Mouse (Mus musculus) lung, adult 2 months (tissue): ENCODE measurements around the gene St6galnac1. TPM values are rescaled to one million over a fixed set of nuclear protein-coding genes. Genes with fewer than 3 reads are reported as not detected.

Experiments
- DNase-seq: peaks from one replicate; pipeline ENCODE4 v3.0.0; 2022
- H3K4me1 ChIP-seq: fragments of 200-500 bp; 2 replicates; pipeline ENCODE4 v1.6.1; 2011; ENCODE audit warnings: low read length; ENCODE audit not compliant: control insufficient read depth, insufficient read depth
- H3K4me3 ChIP-seq: fragments of 200-500 bp; replicated peaks from 2 replicates; pipeline ENCODE3; 2011; ENCODE audit warnings: low read depth, mild to moderate bottlenecking, control low read depth, low read length; ENCODE audit errors: extremely low read depth
- CTCF ChIP-seq: fragments of 200-500 bp; IDR thresholded peaks from 2 replicates; pipeline ENCODE4 v1.5.1; 2011; ENCODE audit warnings: mild to moderate bottlenecking, low read length, control low read depth; ENCODE audit not compliant: insufficient read depth
- POLR2A ChIP-seq: fragments of 200-500 bp; IDR thresholded peaks from 2 replicates; pipeline ENCODE4 v1.6.1; 2011; ENCODE audit warnings: low read depth, mild to moderate bottlenecking, control low read depth, low read length, borderline replicate concordance; ENCODE audit errors: extremely low read depth
- WGBS: fragments of 180-500 bp; shearing (Covaris S2); methylation state at CpG from one replicate; pipeline ENCODE4 v1.1.7; 2018; 5-methylcytosine and 5-hydroxymethylcytosine counted together
- polyA plus RNA-seq: library from polyadenylated mRNA; depleted of rRNA; stranded (reverse); fragments of >200 nt; gene quantifications from 2 replicates; pipeline ENCODE4 v1.2.3, GENCODE M21; 2012

The St6galnac1 gene
- polyA plus RNA-seq, 1 experiment: 0.28 TPM

DNA sequence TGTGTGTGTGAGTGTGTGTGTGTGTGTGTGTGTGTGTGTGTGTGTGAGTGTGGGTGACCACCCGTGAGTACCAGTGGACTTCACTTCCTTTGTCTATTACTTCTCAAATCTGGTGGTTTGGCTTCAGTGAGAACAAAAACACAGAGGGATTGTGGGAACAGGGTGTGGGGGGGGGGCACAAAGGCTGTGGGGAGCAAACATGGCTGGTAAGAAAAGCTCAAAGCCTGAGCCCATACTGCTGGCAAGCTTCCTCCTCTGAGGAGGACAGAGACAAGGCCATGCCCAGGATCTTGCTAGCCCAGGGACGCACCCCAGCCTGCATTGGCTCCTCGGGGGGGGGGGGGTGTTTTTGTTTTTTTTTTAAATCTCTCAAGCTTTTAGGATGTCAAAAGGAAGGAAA is 32.2 kb upstream of the St6galnac1 start:
- no peak for TF ChIP-seq CTCF
- TF ChIP-seq POLR2A: no peak
- Histone ChIP-seq H3K4me1 (peaks cover 3% of the 10 kb centered on the region), H3K4me3 (no peak overlapping the region)
- no peak for DNase-seq
- WGBS: 37% methylated on average over 3 of the region's 3 CpGs

DNA sequence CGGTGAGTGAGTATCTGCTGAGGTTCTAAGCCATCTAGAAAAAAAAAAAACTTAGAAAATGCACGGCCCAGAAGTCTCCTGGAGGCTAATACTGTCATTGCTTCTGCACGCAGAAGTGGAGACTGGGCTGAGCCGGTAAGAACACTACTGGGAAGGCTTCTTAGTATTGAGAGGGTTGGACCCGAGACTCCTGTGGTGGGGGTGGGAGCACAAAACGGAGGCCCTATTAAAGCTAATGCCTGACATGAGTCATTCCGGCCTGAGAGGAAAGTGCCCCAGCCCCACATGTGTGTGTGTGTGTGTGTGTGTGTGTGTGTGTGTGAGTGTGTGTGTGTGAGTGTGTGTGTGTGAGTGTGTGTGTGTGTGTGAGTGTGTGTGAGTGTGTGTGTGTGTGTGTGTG is 31.8 kb upstream of the St6galnac1 start:
- TF ChIP-seq POLR2A (no peak), CTCF (no peak)
- WGBS: 44% methylated on average over 7 of the region's 7 CpGs
- no peak for DNase-seq
- Histone ChIP-seq H3K4me3 (no peak overlapping the region), H3K4me1 (peaks cover 2% of the 10 kb centered on the region)

DNA sequence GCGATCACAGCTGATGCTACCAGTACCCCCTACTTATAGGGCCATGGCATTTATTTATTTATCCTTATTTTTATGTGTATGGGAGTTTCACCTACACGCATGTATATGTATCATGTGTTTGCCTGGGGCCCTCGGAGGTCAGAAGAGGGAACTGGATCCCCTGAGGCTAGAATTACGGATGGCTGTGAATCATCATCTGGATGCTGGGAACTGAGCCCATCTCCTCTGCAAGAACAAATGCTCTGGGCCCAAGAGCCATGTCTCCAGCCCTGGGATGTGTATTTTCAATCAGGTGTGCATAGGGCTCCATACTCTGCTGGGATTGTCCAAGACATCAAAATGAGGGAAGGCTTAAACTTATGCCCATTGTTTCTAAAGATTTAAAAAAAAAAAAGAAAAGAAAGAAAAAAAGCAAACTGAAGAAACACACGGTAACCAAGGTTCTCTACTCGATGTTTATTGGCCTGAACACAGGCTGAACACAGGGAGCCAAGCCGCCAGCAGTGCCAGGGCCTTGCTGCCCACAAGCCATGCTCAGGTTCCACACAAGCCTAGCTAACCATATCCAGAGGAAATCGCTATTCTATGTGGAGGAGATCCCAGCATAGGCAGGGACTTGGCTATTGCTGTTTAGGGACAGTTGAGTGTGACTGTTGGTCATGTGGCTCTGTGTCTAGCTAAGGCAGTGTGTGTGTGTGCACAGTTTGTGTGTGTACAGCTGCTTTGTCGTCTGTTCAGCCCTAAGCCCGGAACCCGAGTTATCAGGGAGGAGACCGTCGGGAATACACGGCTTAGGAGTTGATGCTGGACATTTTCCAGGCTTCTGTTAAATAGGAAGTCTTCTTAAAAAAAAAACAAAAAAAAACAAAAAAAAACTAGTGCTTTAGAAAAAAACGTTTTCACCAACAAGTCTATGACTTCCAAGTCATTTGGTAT is 31.1 kb upstream of the St6galnac1 start:
- H3K4me3 ChIP-seq: no peak overlapping the region
- H3K4me1 ChIP-seq: peaks cover 2% of the 10 kb centered on the region
- DNase-seq: no peak
- WGBS: 57% methylated on average over 15 of the region's 15 CpGs
- TF ChIP-seq POLR2A (no peak), CTCF (no peak)

DNA sequence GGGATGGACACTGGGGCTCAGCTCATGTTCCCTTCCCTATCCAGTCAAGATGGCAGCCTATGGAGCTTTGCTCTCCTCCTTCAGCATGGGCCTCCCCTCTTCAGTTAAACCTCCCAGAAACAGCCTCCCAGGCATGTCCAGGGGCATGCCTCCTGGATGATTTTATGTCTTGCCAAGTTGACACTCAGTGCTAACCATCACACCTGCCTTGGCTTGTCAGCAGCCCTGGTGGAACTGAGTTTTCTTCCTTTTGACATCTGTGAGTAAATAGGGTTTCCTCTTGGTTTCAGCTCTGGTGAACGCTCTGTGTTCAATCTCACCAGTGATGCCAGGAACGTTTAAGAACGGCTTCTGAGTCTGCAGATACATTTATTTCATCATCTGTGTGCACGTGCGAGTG is 27.4 kb upstream of the St6galnac1 start:
- Histone ChIP-seq H3K4me1 (no peaks in the 10 kb centered on the region), H3K4me3 (no peak overlapping the region)
- 78% methylated on average over 5 of the region's 5 CpGs for WGBS
- no peak for TF ChIP-seq CTCF
- TF ChIP-seq POLR2A: no peak
- DNase-seq: no peak

DNA sequence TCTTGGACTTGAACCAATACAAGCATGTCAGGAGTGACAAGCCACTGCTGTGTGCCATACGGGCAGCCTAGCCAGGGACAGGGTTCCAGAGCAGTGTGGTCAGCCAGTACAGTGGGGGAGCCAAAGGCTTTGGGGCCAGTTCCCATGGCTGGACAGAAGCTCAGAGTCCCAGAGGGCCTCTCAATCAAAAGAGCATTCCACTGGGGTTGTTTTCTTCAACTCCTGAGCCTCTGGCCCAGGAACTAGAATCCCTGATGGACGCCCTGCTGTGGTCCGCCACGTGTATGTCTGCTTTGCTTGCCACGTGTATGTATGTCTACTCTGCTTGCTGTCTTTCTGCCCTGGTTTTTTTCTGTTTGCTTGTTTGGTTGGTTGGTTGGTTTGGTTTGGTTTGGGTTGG is 25.8 kb upstream of the St6galnac1 start:
- WGBS: 59% methylated on average over 5 of the region's 5 CpGs
- Histone ChIP-seq H3K4me1 (no peaks in the 10 kb centered on the region), H3K4me3 (no peak overlapping the region)
- DNase-seq: no peak
- TF ChIP-seq POLR2A (no peak), CTCF (no peak)

DNA sequence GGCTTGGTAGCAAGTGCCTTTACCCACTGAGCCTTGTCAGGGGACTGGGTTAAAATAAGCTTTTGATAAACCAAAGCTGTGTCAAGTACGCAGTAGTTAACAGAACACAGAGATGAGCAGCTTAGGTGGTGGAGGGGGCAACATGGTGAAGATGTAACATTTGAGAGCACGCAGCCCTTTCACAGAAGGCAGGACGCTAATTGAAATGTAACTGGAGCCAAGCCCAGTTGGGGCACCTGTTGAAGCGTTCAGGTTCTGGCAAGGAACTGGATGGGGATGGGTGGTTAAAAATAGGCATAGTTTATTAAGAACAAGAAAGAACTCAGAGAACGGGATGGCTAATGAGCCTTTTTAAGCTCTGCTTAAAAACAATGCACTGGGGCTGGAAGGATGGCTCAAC is 24.1 kb upstream of the St6galnac1 start:
- no peak for TF ChIP-seq CTCF
- no peak for TF ChIP-seq POLR2A
- no peaks in the 10 kb centered on the region for H3K4me1 ChIP-seq
- H3K4me3 ChIP-seq: no peak overlapping the region
- 75% methylated on average over 5 of the region's 5 CpGs for WGBS
- DNase-seq: no peak

DNA sequence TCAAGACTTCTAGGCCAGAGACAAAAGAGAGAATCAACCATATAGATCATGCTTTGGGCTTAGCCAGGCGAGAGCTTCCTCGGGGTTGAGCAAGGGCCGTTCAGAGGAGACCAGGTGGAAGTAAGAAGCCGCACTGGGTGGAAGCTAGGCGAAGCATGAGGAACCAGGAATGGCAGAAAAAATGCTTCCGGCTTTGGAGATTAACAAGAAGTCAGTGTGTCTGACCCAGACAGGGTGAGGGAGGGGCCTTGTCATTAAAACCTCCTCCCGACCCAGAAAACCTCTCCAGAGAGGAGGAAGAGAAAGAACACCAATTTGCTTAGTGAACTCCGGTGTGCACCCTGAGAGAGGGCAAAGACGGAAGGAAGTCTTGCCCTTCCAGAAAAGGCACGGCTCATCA is 8.9 kb upstream of the St6galnac1 start:
- Histone ChIP-seq H3K4me3 (no peak overlapping the region), H3K4me1 (0 out of 2 replicates have a peak, but pooled peaks cover 3% of the 10 kb centered on the region)
- no peak for DNase-seq
- 86% methylated on average over 10 of the region's 10 CpGs for WGBS
- TF ChIP-seq CTCF (no peak), POLR2A (no peak)

DNA sequence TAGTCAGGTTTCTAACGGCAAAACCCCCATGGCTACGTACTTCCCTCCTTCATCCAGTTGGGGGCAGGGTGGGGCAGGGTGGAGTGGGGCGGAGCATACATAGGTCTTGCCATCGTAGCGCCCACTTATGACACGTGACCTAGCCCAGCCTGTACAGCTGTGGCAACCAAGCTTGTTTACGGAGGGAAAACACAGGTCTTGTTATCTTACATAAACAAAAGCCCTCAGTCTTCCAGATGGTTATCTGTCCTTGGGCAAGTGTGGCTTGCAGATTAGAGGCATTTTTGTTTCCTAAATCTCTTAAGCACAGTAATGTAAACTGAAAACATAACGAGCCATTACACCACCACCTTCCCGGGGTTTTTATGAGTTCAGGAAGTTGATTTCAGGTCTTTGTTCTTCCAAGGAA is 7.4 kb upstream of the St6galnac1 start:
- 12% methylated on average over 9 of the region's 9 CpGs for WGBS

DNA sequence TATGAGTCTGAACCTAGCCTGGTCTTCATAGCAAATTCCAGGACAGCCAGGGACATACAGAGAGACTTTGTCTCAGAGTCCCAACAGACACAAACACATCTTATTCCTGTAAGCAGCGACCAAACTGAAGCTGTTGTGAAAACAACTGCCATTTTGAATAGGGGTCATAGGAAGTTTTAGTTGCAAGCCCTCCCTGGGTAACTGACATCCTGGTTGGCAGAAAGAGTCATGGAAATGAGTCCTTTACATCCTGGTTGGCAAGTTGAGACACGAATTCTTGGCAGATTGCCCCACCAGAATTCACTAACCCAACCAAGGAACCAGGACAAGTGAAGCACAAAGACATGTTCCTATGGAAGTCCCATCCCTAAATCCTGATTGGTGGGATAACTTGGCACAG is 2.1 kb downstream of the St6galnac1 start:
- no peak for DNase-seq
- Histone ChIP-seq H3K4me3 (no peak overlapping the region), H3K4me1 (no peaks in the 10 kb centered on the region)
- 36% methylated on average over 2 of the region's 2 CpGs for WGBS
- TF ChIP-seq CTCF (no peak), POLR2A (no peak)

More for the DNA sequence above, 7.4 kb upstream of the St6galnac1 start:
- peak overlapping the region; percentile 25 for H3K4me3 ChIP-seq
- DNase-seq: peak; percentile 31
- TF ChIP-seq POLR2A (no peak), CTCF (peak; percentile 22; the same call in 1 of the 2 replicates)
- 0 out of 2 replicates have a peak, but pooled peaks cover 3% of the 10 kb centered on the region for H3K4me1 ChIP-seq

DNA sequence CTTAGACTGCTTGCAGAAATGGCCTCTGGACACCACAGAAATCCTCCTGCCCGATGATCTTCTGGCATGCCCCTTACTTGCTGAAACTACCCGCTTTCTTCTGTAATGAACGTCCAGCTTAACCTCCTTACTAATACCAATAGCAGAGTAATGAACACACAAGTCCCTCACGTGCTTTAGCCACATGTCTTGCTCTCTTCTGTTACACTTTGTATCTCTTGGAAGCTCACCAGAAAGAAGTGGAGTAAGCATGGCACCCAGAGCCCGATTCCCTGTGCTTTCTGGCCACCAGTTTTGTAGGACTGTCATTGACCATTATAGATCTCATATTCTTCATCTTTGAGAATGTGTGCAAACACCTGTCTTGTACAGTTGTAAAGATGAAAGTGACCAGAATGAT is 5.4 kb downstream of the St6galnac1 start:
- no peak overlapping the region for H3K4me3 ChIP-seq
- TF ChIP-seq POLR2A (no peak), CTCF (no peak)
- no peak for DNase-seq
- WGBS: 85% methylated on average over 5 of the region's 5 CpGs
- no peaks in the 10 kb centered on the region for H3K4me1 ChIP-seq

DNA sequence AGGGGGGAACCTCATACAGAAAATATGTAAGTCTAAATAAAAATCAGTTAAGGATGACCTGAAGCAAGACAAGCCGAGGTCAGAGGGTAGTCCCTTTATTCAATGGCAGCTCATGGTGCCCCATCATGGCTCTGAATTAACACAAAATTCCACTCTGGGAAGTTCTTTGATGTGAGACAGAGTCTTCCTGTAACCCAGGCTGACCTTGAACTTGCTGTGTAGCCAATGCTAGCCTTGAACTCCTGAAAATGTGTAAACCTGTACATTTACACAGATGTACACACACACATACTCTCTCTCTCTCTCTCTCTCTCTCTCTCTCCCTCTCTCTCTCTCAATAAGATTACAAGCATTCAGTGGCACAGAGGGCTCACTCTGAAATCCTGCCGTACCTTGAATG is 10.4 kb downstream of the St6galnac1 start:
- TF ChIP-seq POLR2A (no peak), CTCF (no peak)
- Histone ChIP-seq H3K4me3 (no peak overlapping the region), H3K4me1 (no peaks in the 10 kb centered on the region)
- no peak for DNase-seq
- WGBS: 87% methylated on average over 2 of the region's 2 CpGs
